Comparison of ENCODE assay signal across 25 mouse cellular contexts in the genomic region with DNA sequence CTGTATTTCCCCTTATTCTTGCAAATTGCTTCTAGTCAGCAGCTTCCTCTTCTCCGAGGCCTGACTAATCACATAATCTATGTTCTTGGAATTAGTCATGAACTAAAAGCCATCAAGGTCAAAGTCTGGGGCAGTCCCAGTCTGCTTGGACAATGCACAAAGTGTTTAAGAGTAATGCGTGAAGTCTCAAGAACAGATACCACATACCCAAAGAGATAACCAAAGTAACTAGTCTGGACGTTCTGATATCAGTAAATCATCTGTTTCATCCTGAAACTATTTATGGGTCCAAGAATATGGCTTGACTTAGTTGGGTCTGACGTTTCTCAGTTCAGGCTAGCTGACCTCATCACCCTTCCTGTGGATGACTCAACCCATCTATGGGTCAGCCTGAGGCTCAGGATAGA.
DNase-seq lines count a peak whose midpoint lies in the region; ATAC-seq and TF ChIP-seq lines count a peak whose summit lies in the region.
"Had no signal": no experiment of that assay in that cellular context is flagged by ENCODE, and none has a peak within 500 bp of the region (broad histone marks: within the 10 kb centered on the region; RNA-seq: fewer than 3 reads in every experiment).

No protein-coding gene starts in this region.

- TF ChIP-seq CTCF in embryonic fibroblast, embryonic 13.5 days (IDR thresholded peaks at IDR 0.05; ENCODE audit: borderline replicate concordance, insufficient read depth, low read length), result no peak

- H3K9ac ChIP-seq in forebrain, embryonic 11.5 days (ENCODE audit: low read length), result no peak overlapping the region
- H3K9ac ChIP-seq: embryonic facial prominence, embryonic 13.5 days; heart, embryonic 12.5 days; limb, embryonic 13.5 days; liver, embryonic 14.5 days; lung, embryonic 14.5 days had no signal

- no peak overlapping the region for H3K4me2 ChIP-seq in forebrain, embryonic 11.5 days (ENCODE audit: low read depth, low read length, severe bottlenecking)
- H3K4me2 ChIP-seq: embryonic facial prominence, embryonic 13.5 days; heart, embryonic 12.5 days; limb, embryonic 13.5 days; lung, embryonic 14.5 days had no signal

- H3K27ac ChIP-seq in embryonic fibroblast, embryonic 13.5 days (ENCODE audit: insufficient read depth, low read length), result peak overlapping the region; percentile 34; the same call in 1 of the 2 replicates
- no peak overlapping the region for H3K27ac ChIP-seq in forebrain, embryonic 11.5 days (ENCODE audit: low read depth, low read length)
- H3K27ac ChIP-seq: embryonic facial prominence, embryonic 13.5 days; hindbrain, embryonic 10.5 days; limb, embryonic 13.5 days; liver, embryonic 14.5 days; midbrain, embryonic 10.5 days had no signal

- 0 out of 2 replicates have a peak, but pooled peaks have one; percentile 48 for ATAC-seq in megakaryocyte progenitor cell, adult 5-6 weeks (replicated peaks; ENCODE audit: poor library complexity)
- ATAC-seq in forebrain, embryonic 11.5 days (replicated peaks; ENCODE audit: low FRiP score), result no peak
- ATAC-seq: forebrain, embryonic 14.5 days; midbrain, embryonic 16.5 days had no signal

- no peaks in the 10 kb centered on the region for H3K9me3 ChIP-seq in forebrain, embryonic 11.5 days (ENCODE audit: control insufficient read depth, low read length)
- H3K9me3 ChIP-seq: embryonic facial prominence, embryonic 13.5 days; heart, embryonic 12.5 days; hindbrain, embryonic 10.5 days; limb, embryonic 13.5 days; midbrain, embryonic 10.5 days had no signal

- DNase-seq in adrenal gland, adult 2 months, result peak; percentile 41
- DNase-seq in adrenal gland, adult 8-10 months, result no peak
- DNase-seq in 416B (ENCODE audit: low read depth), result peak; percentile 91
- DNase-seq in forebrain, embryonic 11.5 days (ENCODE audit: low spot score), result no peak
- no peak for DNase-seq in right cerebral cortex, postnatal 14 days
- DNase-seq in kidney, postnatal 36 days, result no peak
- DNase-seq: cerebellum, adult 8-10 months; cerebellum, postnatal 36 days; embryo, embryonic 11 days; heart, adult 11 months; heart, postnatal 10 days; layer of hippocampus, adult 9-11 months; lung, embryonic 14.5 days; lung, postnatal 36 days; thymus, postnatal 36 days had no signal

- no peaks in the 10 kb centered on the region for H3K36me3 ChIP-seq in forebrain, embryonic 11.5 days (ENCODE audit: control insufficient read depth, insufficient read depth, low read length)
- H3K36me3 ChIP-seq: embryonic facial prominence, embryonic 13.5 days; heart, embryonic 12.5 days; hindbrain, embryonic 10.5 days; limb, embryonic 13.5 days; midbrain, embryonic 10.5 days had no signal

- peaks cover 7% of the 10 kb centered on the region; the same call in 1 of the 2 replicates for H3K27me3 ChIP-seq in forebrain, embryonic 11.5 days (ENCODE audit: control insufficient read depth, insufficient read depth, low read length)
- H3K27me3 ChIP-seq: heart, embryonic 12.5 days had no signal

- TF ChIP-seq POLR2A in embryonic fibroblast, embryonic 13.5 days (IDR thresholded peaks at IDR 0.05; ENCODE audit: low read depth, low read length), result no peak

- WGBS in forebrain, embryonic 11.5 days, result 81% methylated on average over 4 of the region's 4 CpGs

- no peak overlapping the region for H3K4me3 ChIP-seq in embryonic fibroblast, embryonic 13.5 days (ENCODE audit: insufficient read depth, low read length)
- no peak overlapping the region for H3K4me3 ChIP-seq in forebrain, embryonic 11.5 days (ENCODE audit: low read depth, low read length)
- H3K4me3 ChIP-seq: embryonic facial prominence, embryonic 13.5 days; heart, embryonic 12.5 days; hindbrain, embryonic 10.5 days; limb, embryonic 13.5 days; midbrain, embryonic 10.5 days had no signal

- H3K4me1 ChIP-seq in embryonic fibroblast, embryonic 13.5 days (ENCODE audit: control insufficient read depth, insufficient read depth, low read length), result peaks cover 2% of the 10 kb centered on the region; the same call in 1 of the 2 replicates
- H3K4me1 ChIP-seq in forebrain, embryonic 11.5 days (replicated peaks; ENCODE audit: control insufficient read depth, insufficient read depth, low read length), result no peaks in the 10 kb centered on the region
- H3K4me1 ChIP-seq: embryonic facial prominence, embryonic 13.5 days; heart, embryonic 12.5 days; hindbrain, embryonic 10.5 days; limb, embryonic 13.5 days; midbrain, embryonic 10.5 days had no signal

Comparison
In these comparisons a context has a peak if more than half of its experiments do, and no peak if none do; other contexts are left out.
1. DNase-seq: peak in adrenal gland, adult 2 months (single experiment) and 416B (single experiment); none in adrenal gland, adult 8-10 months (single experiment), forebrain, embryonic 11.5 days (single experiment), right cerebral cortex, postnatal 14 days (single experiment) and kidney, postnatal 36 days (0 of 2).